Mouse (Mus musculus) spleen, postnatal 36 days (tissue): ENCODE data around the gene En1.

Source experiments
- DNase-seq, 2 experiments: peaks; one replicate each; pipeline ENCODE4 v3.0.0; 2022; ENCODE audit warnings: low spot score in 2 of 2, mixed read lengths in 1 of 2

En1 gene

GRCm38 (mm10) chr1:120602031-120602730 lies at the start of gene En1:
TSS of gene En1 (plus strand) at chr1:120602418.
- no peak for DNase-seq

GRCm38 (mm10) chr1:120556926-120557846 lies 45.0 kb upstream of the En1 start:
- DNase-seq, result no peak

GRCm38 (mm10) chr1:120558341-120559285 lies 43.6 kb upstream of the En1 start:
- no peak for DNase-seq

- no peak for DNase-seq
These were observed 42.3 kb upstream of the En1 start for GRCm38 (mm10) chr1:120559911-120560310.

GRCm38 (mm10) chr1:120581306-120581705 lies 20.9 kb upstream of the En1 start:
- no peak for DNase-seq

- DNase-seq, result no peak
These were observed 16.7 kb upstream of the En1 start for GRCm38 (mm10) chr1:120585481-120585880.

GRCm38 (mm10) chr1:120586500-120587110 lies 15.6 kb upstream of the En1 start:
- DNase-seq, result peak in 1 of 2 experiments; percentile 8

GRCm38 (mm10) chr1:120587431-120587830 lies 14.8 kb upstream of the En1 start:
- no peak for DNase-seq

GRCm38 (mm10) chr1:120587960-120588359 lies 14.3 kb upstream of the En1 start:
- no peak for DNase-seq

- DNase-seq, result no peak
These were observed 13.7 kb upstream of the En1 start for GRCm38 (mm10) chr1:120588362-120589027.

GRCm38 (mm10) chr1:120593236-120593919 lies 8.8 kb upstream of the En1 start:
- DNase-seq, result no peak

- no peak for DNase-seq
These were observed 7.6 kb upstream of the En1 start for GRCm38 (mm10) chr1:120594603-120595002.

GRCm38 (mm10) chr1:120595471-120596240 lies 6.6 kb upstream of the En1 start:
- DNase-seq, result no peak

- no peak for DNase-seq
These were observed 5.9 kb upstream of the En1 start for GRCm38 (mm10) chr1:120596319-120596718.

GRCm38 (mm10) chr1:120596784-120597183 lies 5.4 kb upstream of the En1 start:
- DNase-seq, result no peak

- no peak for DNase-seq
These were observed 4.9 kb upstream of the En1 start for GRCm38 (mm10) chr1:120597271-120597670.

GRCm38 (mm10) chr1:120598196-120598940 lies 3.9 kb upstream of the En1 start:
- DNase-seq, result no peak

- DNase-seq, result no peak
These were observed 2.7 kb upstream of the En1 start for GRCm38 (mm10) chr1:120599321-120600148.
